Mouse (Mus musculus) splenic B cell, adult 2 months (primary cell): Measurements from ENCODE around the gene Ric3.

Experiments
- DNase-seq: peaks from one replicate; pipeline ENCODE4 v3.0.0-alpha.2; 2011; ENCODE audit warnings: low read depth, low spot score
- H3K27me3 ChIP-seq: 2 replicates; pipeline ENCODE4 v1.6.1; 2012; ENCODE audit warnings: mild to moderate bottlenecking, low read length, moderate library complexity, mixed read lengths; ENCODE audit not compliant: control insufficient read depth, poor library complexity, insufficient read depth, severe bottlenecking
- H3K36me3 ChIP-seq: 2 replicates; pipeline ENCODE4 v1.6.1; 2012; ENCODE audit warnings: mild to moderate bottlenecking, low read length, moderate library complexity, mixed read lengths; ENCODE audit not compliant: control insufficient read depth, poor library complexity, insufficient read depth, severe bottlenecking

Gene Ric3

GRCm38 (mm10) chr7:109027721-109028120 lies 55.4 kb downstream of the Ric3 start:
- DNase-seq, result no peak
- H3K36me3 ChIP-seq, result no peaks in the 10 kb centered on the region
- no peaks in the 10 kb centered on the region for H3K27me3 ChIP-seq

- Histone ChIP-seq H3K27me3 (no peaks in the 10 kb centered on the region), H3K36me3 (no peaks in the 10 kb centered on the region)
- DNase-seq, result no peak
Observed at GRCm38 (mm10) chr7:109026976-109027375, 56.2 kb downstream of the Ric3 start.

GRCm38 (mm10) chr7:109025743-109026142 lies 57.4 kb downstream of the Ric3 start:
- no peaks in the 10 kb centered on the region for H3K27me3 ChIP-seq
- H3K36me3 ChIP-seq, result no peaks in the 10 kb centered on the region
- no peak for DNase-seq

GRCm38 (mm10) chr7:109021428-109021827 lies 61.7 kb downstream of the Ric3 start:
- Histone ChIP-seq H3K27me3 (no peaks in the 10 kb centered on the region), H3K36me3 (no peaks in the 10 kb centered on the region)
- peak; percentile 54 for DNase-seq

- H3K36me3 ChIP-seq, result no peaks in the 10 kb centered on the region
- no peak for DNase-seq
- H3K27me3 ChIP-seq, result no peaks in the 10 kb centered on the region
Observed at GRCm38 (mm10) chr7:109019243-109019642, 63.9 kb downstream of the Ric3 start.

- no peak for DNase-seq
- no peaks in the 10 kb centered on the region for H3K36me3 ChIP-seq
- no peaks in the 10 kb centered on the region; the same call in 1 of the 2 replicates for H3K27me3 ChIP-seq
Observed at GRCm38 (mm10) chr7:109016378-109016923, 66.7 kb downstream of the Ric3 start.

GRCm38 (mm10) chr7:109014851-109015250 lies 68.3 kb downstream of the Ric3 start:
- DNase-seq, result no peak
- no peaks in the 10 kb centered on the region; the same call in 1 of the 2 replicates for H3K27me3 ChIP-seq
- H3K36me3 ChIP-seq, result no peaks in the 10 kb centered on the region

- no peak for DNase-seq
- Histone ChIP-seq H3K36me3 (no peaks in the 10 kb centered on the region), H3K27me3 (no peaks in the 10 kb centered on the region; the same call in 1 of the 2 replicates)
Observed at GRCm38 (mm10) chr7:109012998-109013625, 70.0 kb downstream of the Ric3 start.

- DNase-seq, result no peak
Observed at GRCm38 (mm10) chr7:109012575-109012974, 70.6 kb downstream of the Ric3 start.

GRCm38 (mm10) chr7:109011596-109012180 lies 71.4 kb downstream of the Ric3 start:
- DNase-seq, result no peak
- Histone ChIP-seq H3K27me3 (no peaks in the 10 kb centered on the region; the same call in 1 of the 2 replicates), H3K36me3 (no peaks in the 10 kb centered on the region)

More at GRCm38 (mm10) chr7:109012575-109012974, 70.6 kb downstream of the Ric3 start:
- Histone ChIP-seq H3K36me3 (no peaks in the 10 kb centered on the region), H3K27me3 (no peaks in the 10 kb centered on the region; the same call in 1 of the 2 replicates)

- Histone ChIP-seq H3K27me3 (no peaks in the 10 kb centered on the region; the same call in 1 of the 2 replicates), H3K36me3 (no peaks in the 10 kb centered on the region)
- no peak for DNase-seq
Observed at GRCm38 (mm10) chr7:109010720-109011595, 72.2 kb downstream of the Ric3 start.

- no peaks in the 10 kb centered on the region for H3K36me3 ChIP-seq
- no peaks in the 10 kb centered on the region; the same call in 1 of the 2 replicates for H3K27me3 ChIP-seq
- DNase-seq, result no peak
Observed at GRCm38 (mm10) chr7:109009260-109009659, 73.9 kb downstream of the Ric3 start.

GRCm38 (mm10) chr7:109003653-109004052 lies 79.5 kb downstream of the Ric3 start:
- Histone ChIP-seq H3K27me3 (no peaks in the 10 kb centered on the region), H3K36me3 (no peaks in the 10 kb centered on the region)
- no peak for DNase-seq

GRCm38 (mm10) chr7:109001971-109002370 lies 81.2 kb downstream of the Ric3 start:
- Histone ChIP-seq H3K27me3 (no peaks in the 10 kb centered on the region), H3K36me3 (no peaks in the 10 kb centered on the region)
- no peak for DNase-seq
